Mouse (Mus musculus) urinary bladder, postnatal 25 days (tissue): Measurements from ENCODE around the gene Manbal.

Experiments
- DNase-seq: peaks from one replicate; pipeline ENCODE4 v3.0.0; 2022; ENCODE audit warnings: low spot score

Gene Manbal

DNA sequence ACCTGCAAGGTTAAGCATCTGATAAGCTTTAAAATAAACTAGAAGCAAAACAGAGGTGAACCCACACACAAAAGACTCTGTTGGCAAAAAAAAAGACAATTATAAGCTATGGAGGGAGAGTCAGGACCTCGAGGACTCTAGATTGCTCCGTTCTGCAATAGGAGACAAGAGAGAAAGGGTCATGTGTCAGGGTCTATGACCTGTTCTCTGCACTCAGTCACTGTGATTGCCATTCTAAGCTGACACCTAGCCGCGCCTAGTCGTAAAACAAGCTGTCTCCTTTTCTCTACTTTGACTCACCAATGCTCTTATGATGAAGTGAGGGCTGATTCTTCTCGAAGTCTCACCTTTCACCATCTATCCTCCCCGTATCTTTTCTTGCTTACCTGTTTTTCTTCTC, 45.1 kb downstream of the Manbal start:
- DNase-seq = no peak

DNA sequence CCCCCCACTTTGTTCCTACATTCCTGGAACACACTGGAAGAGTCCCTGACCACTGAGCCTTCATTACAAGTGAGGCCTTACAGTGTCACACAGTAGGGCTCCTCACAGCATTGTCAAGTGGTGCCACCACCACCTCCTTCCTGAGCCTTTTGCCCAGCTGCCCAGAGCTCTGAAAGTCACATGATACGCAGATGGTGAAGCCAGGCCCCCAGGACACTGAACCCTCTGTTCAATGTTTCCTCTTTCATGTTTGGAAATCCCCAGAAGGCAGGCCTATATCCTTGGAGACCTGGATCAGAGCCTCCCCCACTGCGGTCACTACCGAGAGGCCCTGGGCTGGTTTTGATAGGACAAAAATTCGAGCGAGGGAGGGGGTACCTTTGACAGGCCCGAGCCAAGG, 49.8 kb downstream of the Manbal start:
- DNase-seq = no peak

DNA sequence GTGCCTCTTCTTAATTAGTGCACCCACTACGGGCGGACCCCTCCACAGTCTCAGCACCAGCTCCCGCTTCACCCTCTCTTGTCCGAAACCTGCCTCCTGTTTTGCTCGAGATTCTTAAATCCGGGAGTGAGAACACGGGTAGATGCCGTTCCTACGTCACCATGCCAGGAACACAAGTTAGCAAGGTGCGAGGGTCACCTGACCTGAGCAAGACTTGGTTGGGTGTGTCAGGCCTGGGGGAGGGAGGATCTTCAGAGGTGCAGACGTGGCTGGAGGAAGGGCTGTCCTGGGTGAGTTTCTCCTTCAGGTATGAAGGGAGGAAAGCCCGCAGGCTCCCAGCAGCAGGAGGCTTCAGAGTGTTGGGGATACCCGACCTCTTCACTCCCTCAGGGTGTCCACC, 50.8 kb downstream of the Manbal start, which contains the start of gene Src:
Src (plus strand) TSS at position 239 of the 400 bp plus-strand sequence.
- DNase-seq = no peak

DNA sequence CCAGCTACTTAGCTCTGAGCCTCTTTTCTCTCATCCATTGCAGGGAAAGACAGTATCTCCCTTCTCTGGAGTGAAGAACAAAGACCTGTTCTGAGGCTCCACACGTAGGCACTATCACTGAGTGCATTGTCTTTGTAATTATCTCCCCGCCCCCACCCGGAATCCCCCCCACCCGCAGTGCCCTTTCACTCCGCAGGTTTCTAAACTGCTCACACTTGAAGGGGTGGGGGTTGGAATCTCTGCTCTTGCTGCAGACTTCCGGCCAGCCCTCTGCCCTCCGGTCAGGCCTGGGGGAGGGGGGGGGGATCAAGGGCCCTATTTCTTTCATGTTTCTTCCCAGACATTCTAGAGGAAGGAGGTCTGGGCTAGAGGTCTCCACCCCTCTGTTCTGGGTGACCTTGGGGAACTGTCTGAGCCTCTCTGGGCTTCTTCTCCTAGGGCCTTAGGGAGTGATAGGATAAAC, 51.2 kb downstream of the Manbal start:
- no peak for DNase-seq

- DNase-seq = no peak
These were observed 52.1 kb downstream of the Manbal start for GRCm38 (mm10) chr2:157419506-157419905.

DNA sequence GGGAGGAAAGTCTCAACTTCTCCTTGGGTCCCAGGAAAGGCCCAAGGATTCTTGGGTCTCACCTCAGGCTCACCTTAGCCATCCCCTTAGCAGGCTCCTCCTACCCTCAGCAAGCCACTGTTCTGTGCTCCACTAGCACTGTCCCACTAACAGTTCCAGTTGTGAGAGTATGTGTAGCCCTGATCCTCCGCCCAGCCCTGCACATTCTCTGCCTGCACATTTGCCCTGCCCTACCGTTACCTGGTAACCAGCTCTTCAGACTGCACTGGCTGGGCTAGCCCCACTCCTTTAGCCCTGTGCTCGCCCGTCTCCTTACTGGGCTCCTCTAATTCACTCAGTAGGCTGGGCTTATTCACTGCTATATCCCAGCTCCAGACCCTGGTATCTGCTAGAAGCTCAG, 53.0 kb downstream of the Manbal start:
- DNase-seq = no peak

GRCm38 (mm10) chr2:157422062-157422655, 54.8 kb downstream of the Manbal start:
- DNase-seq = no peak

DNA sequence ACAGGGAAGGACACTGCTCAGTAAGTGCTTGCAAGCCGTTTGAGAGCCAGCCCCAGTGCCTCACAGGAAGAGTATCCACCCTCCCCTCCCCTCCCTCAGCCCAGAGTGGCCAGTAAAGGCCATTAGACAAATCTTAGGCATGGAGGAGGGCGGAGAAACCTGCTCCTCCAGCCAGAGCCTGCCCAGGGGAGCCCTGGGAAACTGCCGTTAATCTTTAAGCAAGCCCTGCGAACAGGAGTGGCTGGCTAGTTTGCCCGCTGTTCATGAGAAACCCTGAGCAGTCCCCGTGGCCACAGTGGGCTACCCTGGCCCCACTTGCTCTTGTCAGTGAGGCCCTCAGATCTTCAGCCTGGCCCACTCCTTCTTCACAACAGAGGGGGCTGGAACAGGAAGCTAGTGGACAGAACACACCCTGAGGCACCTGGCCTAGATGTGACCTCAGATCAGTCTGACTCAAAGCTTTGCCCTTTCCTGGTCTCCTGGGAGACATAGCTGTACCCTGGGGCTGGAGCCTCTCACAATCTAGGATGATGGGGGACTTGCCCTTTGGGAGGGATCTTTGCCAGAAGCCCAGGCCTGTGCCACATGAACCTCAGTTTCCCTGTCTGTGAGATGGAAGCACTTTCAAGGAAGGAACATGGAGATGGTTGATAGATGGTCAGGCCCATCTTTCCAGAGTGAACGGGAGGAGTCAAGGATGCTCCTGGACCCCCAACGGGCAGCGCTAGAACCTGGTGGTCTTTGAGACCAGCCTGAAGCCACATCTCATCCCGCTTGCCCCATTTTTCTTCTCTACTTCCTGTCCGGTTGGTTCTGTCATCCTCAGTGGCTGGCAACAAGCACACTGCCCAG, 55.7 kb downstream of the Manbal start:
- no peak for DNase-seq

GRCm38 (mm10) chr2:157423706-157424125, 56.3 kb downstream of the Manbal start:
- no peak for DNase-seq

DNA sequence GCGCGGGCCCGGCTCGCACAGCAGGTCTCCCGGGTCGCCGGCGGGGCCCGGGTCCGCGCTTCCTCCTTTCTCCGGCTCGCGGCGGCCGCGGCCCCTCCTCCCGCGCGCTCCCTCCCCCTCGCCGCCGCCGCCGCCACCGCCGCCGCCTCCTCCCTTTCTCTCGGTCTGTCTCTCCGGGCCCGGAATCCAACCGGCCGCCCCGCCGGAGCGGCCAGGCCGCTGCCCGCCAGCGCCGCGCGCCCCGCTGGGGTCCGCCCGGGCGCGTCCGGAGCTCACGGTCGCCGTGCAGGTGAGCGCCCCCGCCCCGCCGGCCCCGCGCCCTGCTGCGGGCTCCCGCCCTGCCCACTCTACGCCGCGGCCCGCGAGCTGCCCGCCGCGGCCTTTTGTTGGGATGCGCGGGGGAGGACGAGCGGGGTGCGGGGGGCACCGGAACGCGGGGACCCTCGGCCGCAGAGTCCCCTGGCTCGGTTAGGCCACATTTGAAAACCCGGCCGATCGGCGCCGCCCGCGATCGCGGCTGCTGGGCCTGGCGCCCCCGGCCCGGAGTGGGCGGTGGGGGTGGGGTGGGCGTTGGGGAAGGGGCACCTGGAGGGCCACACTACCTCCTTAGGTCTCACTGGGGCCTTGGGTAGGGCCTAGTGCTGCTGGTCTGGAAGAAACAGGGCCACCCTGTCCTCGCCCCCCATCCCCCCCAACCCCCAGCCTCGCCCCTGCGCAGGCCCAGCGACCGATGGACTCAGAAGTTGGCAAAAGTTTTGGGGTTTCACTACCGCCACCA, 56.9 kb downstream of the Manbal start:
- DNase-seq = peak; percentile 20

DNA sequence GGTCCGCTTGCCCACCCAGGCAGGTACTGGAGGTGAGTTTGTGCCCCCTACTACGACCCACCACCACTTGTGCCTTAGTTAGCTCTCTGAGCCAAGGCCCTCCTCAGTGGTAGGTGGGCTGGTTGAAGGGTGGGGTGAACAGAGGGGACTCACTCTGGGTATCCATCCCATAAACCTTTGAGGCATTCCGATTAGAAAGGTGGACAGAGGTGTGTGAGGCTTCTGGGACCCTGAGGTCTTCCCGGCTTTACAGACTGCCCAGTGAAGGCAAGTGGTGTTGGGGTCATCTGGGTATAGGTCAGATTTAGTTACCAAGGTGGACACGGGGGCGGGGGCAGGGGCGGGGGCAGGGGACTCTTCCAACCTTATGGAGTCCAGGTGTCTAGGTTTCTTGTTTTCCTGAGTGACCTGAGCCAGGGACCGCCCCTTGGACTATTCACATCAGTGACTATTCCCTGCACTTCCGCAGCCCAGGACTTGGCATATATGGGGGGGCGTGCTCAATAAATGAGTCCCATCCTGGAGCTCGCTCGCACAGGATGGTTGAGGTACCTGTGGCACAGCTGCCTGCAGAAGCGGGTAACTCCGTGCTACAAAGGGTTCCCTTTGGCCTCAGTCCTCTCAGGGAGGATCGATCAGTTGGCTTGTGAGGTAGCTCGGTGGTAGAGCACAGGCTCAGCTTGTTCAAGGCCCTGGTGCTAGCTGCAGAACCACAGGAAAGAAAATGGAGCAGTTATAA, 57.7 kb downstream of the Manbal start:
- DNase-seq = no peak

- no peak for DNase-seq
These were observed 58.2 kb downstream of the Manbal start for GRCm38 (mm10) chr2:157425643-157425988.

GRCm38 (mm10) chr2:157426171-157426570, 58.8 kb downstream of the Manbal start:
- no peak for DNase-seq

DNA sequence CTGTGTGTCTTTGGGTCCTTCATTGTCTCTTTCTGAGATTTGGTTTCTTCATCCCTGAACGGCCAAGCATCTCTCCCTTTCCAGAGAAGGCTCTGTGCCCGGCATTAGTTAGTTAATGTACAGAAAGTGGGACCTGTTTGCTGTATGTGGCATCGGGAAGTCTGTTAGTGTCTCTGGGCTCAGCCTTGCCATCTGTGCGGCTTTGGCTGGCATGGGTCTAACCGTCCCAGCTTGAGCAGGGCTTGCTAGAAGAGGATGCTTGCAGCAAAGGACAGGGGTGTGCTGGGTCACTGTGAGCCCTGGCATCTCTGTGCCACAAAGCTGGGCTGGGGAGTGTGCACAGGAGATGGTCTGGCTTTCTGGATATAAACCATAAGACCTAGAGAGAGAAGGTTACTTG, 59.8 kb downstream of the Manbal start:
- no peak for DNase-seq

GRCm38 (mm10) chr2:157428351-157429139, 61.2 kb downstream of the Manbal start:
- no peak for DNase-seq

- no peak for DNase-seq
These were observed 62.3 kb downstream of the Manbal start for GRCm38 (mm10) chr2:157429735-157430134.

- no peak for DNase-seq
These were observed 63.5 kb downstream of the Manbal start for GRCm38 (mm10) chr2:157430667-157431429.

DNA sequence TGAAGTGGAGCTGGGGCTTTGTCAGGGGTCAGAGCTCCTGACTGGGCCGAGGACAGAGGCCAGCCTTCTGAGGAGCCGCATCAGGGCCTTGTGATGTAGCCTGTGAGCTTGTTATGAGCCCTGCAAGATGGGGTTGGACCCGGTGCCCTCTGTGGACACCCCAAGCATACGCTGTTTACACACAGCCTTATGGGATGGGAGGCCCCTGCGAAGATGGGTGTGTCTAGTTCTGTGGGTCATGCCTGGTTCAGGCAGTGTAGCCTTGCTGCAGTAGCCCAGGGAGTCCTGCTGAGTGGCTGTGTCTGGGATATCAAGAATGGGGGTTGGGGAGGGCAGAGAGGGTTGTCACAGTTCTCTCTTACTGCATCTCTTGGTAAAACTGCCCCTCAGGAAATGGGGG, 64.5 kb downstream of the Manbal start:
- no peak for DNase-seq

DNA sequence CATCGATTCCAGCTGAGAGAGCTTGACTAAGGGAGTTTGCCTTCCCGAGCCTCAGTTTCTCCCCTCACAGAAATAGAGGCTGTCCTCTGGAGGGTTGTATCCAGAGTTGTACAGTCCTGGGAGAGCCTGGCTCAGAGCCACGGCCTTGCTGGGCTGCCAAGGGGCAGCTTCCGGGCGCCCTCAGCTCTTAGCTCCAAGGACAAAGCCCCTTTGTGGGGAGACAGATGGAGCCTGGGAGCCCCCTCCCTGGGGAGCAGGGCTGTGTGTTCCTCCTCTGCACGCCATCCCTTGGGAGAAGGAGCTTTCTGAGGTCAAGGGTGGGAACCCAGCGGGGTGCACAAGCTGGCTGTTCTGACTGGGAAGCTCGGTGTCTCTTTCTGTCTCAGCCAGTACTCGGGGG, 65.1 kb downstream of the Manbal start:
- no peak for DNase-seq

GRCm38 (mm10) chr2:157434041-157434440, 66.6 kb downstream of the Manbal start:
- DNase-seq = no peak
